Mouse (Mus musculus) right cerebral cortex, postnatal 25 days (tissue): ENCODE measurements around the gene Foxj2.
A peak's percentile ranks its signal among the peaks of the same experiment; 100 is the strongest.

Experiments used
- DNase-seq: peaks from one replicate; pipeline ENCODE4 v3.0.0; 2022

Foxj2 gene

GRCm38 (mm10) chr6:122874720-122875389 is 55.1 kb downstream of the Foxj2 start:
- no peak for DNase-seq

DNA sequence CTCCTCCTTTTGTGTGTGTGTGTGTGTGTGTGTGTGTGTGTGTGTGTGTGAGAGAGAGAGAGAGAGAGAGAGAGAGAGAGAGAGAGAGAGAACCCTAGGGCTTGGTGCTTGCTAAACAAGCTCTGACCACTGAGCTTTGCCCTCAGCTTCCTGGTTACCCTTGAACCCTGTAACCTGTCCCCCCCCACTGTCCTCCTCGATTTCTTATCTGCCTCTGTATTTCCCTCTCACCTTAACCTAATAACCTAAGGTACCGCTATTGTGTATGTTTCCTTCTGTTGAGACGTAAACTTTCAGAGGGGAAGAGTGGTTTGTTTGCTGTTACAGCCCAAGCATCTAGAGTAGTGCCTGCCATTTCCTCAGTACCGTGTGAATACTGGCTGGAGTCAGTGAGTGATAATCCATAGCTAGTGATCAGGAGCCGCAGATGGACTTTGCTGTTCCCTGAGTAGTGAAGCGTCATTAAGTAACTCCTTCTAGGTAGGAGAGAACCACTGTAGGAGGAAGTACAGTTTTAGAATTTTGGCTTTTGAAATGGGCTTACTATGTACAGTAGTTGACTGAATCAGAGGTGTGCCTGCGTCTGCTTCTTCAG is 59.5 kb downstream of the Foxj2 start:
- DNase-seq: no peak

GRCm38 (mm10) chr6:122879781-122880505 is 60.2 kb downstream of the Foxj2 start:
- DNase-seq: no peak

GRCm38 (mm10) chr6:122881287-122881686 is 61.6 kb downstream of the Foxj2 start:
- DNase-seq: no peak

GRCm38 (mm10) chr6:122883603-122884002 is 63.9 kb downstream of the Foxj2 start:
- DNase-seq: no peak

DNA sequence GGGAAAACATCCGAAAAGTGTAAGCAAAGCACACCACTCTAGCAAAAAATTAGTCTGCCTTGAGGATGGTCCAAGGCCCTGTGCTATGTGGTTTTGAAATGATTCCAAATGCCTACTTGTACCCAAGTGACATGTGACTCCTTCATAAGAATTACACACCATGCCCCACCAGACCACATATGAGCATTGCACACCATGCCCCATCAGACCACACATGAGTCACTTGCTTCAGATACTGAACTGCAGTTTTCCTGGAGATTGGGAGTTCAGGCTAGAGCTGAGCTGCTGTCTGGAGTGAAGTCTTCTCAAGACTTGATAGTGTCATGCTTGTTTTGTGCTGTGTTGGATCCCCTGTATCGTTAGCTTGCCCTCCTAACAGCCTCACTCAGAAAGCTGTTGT is 69.9 kb downstream of the Foxj2 start:
- no peak for DNase-seq

DNA sequence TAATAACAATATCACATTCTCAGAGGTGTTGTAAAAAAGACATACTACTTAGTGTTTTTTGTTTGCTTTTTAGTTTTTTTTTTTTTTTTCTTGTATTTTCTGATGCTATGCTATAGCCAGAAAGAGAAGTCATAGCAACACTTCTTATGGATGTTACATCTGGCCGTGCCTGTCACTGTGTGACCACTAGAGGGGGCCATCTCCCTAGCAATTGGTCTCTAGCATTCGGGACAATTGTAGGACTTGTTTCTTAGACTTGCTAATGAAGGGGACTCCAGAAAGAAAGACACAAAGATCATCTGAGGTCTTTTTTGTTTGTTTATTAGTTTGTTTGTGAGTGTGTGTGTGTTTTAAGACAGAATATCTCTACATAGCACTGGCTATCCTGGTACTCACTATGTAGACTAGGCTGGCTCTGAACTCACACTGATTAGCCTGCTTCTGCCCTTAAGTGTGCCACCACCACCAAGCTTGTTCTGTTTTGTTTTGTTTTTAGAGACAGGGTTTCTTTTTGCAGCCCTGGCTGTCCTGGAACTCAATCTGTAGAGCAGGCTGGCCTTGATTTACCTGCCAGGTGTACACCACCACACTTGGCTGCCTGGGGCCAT is 72.8 kb downstream of the Foxj2 start:
- peak; percentile 40 for DNase-seq
